Mouse (Mus musculus) embryonic facial prominence, embryonic 10.5 days (tissue): ENCODE measurements around the gene Fbxo36. TPM values are rescaled to one million over a fixed set of nuclear protein-coding genes. Genes with fewer than 3 reads are reported as not detected.

Experiments used
- DNase-seq: peaks from one replicate; pipeline ENCODE4 v3.0.0-alpha.2; 2017; ENCODE audit warnings: low spot score
- H3K27ac ChIP-seq: fragments of 300-500 bp; sonication (generic); replicated peaks from 2 replicates; pipeline ENCODE4 v1.5.1; 2016; ENCODE audit warnings: mild to moderate bottlenecking
- H3K27me3 ChIP-seq: fragments of 300-500 bp; sonication (generic); replicated peaks from 2 replicates; pipeline ENCODE4 v1.6.1; 2016; ENCODE audit warnings: low read depth, mild to moderate bottlenecking; ENCODE audit not compliant: poor library complexity, severe bottlenecking
- H3K36me3 ChIP-seq: fragments of 300-500 bp; sonication (generic); replicated peaks from 2 replicates; pipeline ENCODE4 v1.6.1; 2016; ENCODE audit warnings: mild to moderate bottlenecking, moderate library complexity
- H3K4me1 ChIP-seq: fragments of 300-500 bp; sonication (generic); 2 replicates; pipeline ENCODE4 v1.6.1; 2016
- H3K4me3 ChIP-seq: fragments of 300-500 bp; sonication (generic); 2 replicates; pipeline ENCODE4 v1.5.1; 2016; ENCODE audit warnings: mild to moderate bottlenecking, moderate library complexity
- H3K9me3 ChIP-seq: fragments of 300-500 bp; sonication (generic); 2 replicates; pipeline ENCODE4 v1.6.1; 2016; ENCODE audit warnings: mild to moderate bottlenecking
- WGBS: fragments of 180-500 bp; shearing (Covaris S2); methylation state at CpG from one replicate; pipeline ENCODE4 v1.1.7; 2016; 5-methylcytosine and 5-hydroxymethylcytosine counted together
- polyA plus RNA-seq: library from polyadenylated mRNA; unstranded; fragments of >200 nt; fragmentation: Nextera tagmentation; extraction: Ambion mirVana; gene quantifications from 2 replicates; pipeline ENCODE4 v1.2.1, GENCODE M21; 2016

Gene Fbxo36
- polyA plus RNA-seq, 1 experiment from 2014 or later: 9.5 TPM

- Histone ChIP-seq H3K27me3 (no peaks in the 10 kb centered on the region), H3K4me1 (peaks cover 9% of the 10 kb centered on the region), H3K27ac (no peak overlapping the region), H3K36me3 (no peaks in the 10 kb centered on the region), H3K4me3 (no peak overlapping the region), H3K9me3 (no peaks in the 10 kb centered on the region)
- no peak for DNase-seq
- 93% methylated on average over 11 of the region's 11 CpGs for WGBS
Measured at GRCm38 (mm10) chr1:84912571-84912970, 72.9 kb downstream of the Fbxo36 start.

- no peaks in the 10 kb centered on the region for H3K9me3 ChIP-seq
- H3K4me3 ChIP-seq: no peak overlapping the region
- H3K4me1 ChIP-seq: peaks cover 6% of the 10 kb centered on the region
- WGBS: 88% methylated on average over 4 of the region's 4 CpGs
- no peak overlapping the region for H3K27ac ChIP-seq
- H3K27me3 ChIP-seq: no peaks in the 10 kb centered on the region
- H3K36me3 ChIP-seq: no peaks in the 10 kb centered on the region
- no peak for DNase-seq
Measured at GRCm38 (mm10) chr1:84915010-84915409, 75.4 kb downstream of the Fbxo36 start.

DNA sequence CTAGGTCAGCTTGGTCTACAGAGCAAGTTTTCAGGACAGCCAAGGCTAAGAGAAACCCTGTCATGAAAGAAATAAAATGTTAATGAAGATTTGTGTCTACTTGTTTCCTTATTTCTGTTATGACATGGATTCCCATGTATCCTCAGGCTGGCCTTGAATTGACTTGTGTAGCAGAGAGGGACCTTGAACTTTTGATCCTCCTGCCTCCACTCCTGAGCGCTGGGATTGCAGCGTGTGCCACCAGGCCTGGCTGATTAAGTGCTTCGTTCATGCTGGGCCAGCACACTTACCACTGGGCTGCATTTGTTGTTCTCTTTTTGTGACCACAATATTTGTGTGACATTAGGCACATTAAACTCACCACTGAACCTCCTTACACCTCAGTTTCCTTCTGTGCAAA lies 79.2 kb downstream of the Fbxo36 start:
- DNase-seq: no peak
- Histone ChIP-seq H3K36me3 (no peaks in the 10 kb centered on the region), H3K9me3 (no peaks in the 10 kb centered on the region), H3K27ac (no peak overlapping the region), H3K4me1 (no peaks in the 10 kb centered on the region), H3K27me3 (no peaks in the 10 kb centered on the region), H3K4me3 (no peak overlapping the region)
- WGBS: 90% methylated on average over 3 of the region's 3 CpGs

- DNase-seq: no peak
- no peak overlapping the region for H3K27ac ChIP-seq
- H3K4me1 ChIP-seq: no peaks in the 10 kb centered on the region
- H3K36me3 ChIP-seq: no peaks in the 10 kb centered on the region
- WGBS: 86% methylated on average over 2 of the region's 2 CpGs
- no peaks in the 10 kb centered on the region for H3K27me3 ChIP-seq
- no peak overlapping the region for H3K4me3 ChIP-seq
- no peaks in the 10 kb centered on the region for H3K9me3 ChIP-seq
Measured at GRCm38 (mm10) chr1:84923432-84923831, 83.8 kb downstream of the Fbxo36 start.

GRCm38 (mm10) chr1:84924134-84924533 lies 84.5 kb downstream of the Fbxo36 start:
- Histone ChIP-seq H3K9me3 (no peaks in the 10 kb centered on the region), H3K27me3 (no peaks in the 10 kb centered on the region), H3K36me3 (no peaks in the 10 kb centered on the region), H3K4me1 (no peaks in the 10 kb centered on the region), H3K4me3 (no peak overlapping the region), H3K27ac (no peak overlapping the region)
- 82% methylated on average over 6 of the region's 6 CpGs for WGBS
- no peak for DNase-seq

DNA sequence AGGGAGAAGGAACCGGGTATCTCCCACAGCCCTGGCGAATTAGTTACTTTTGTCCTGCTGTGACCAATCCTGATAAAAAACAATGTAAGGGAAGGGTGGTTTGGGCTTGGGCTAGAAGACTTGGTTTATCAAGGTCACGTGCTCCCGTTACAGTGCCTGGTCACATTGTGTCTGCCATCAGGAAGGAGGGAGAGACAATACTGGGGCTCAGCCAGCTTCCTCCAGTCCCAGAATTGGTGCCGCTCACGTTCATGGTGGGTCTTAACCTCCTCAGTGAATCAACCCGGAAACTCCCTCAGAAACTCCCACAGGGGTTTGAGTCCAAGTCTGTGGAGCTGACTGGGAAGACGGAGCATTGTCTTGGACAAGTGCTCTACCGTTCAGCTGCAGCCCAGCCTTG lies 86.0 kb downstream of the Fbxo36 start:
- no peak overlapping the region for H3K27ac ChIP-seq
- H3K9me3 ChIP-seq: no peaks in the 10 kb centered on the region
- 85% methylated on average over 9 of the region's 9 CpGs for WGBS
- no peak overlapping the region for H3K4me3 ChIP-seq
- no peaks in the 10 kb centered on the region for H3K4me1 ChIP-seq
- H3K36me3 ChIP-seq: no peaks in the 10 kb centered on the region
- H3K27me3 ChIP-seq: no peaks in the 10 kb centered on the region
- no peak for DNase-seq

GRCm38 (mm10) chr1:84933472-84934150 lies 94.0 kb downstream of the Fbxo36 start:
- H3K27ac ChIP-seq: no peak overlapping the region
- peak overlapping the region; percentile 74 for H3K4me3 ChIP-seq
- DNase-seq: peak; percentile 83
- 12% methylated on average over 22 of the region's 22 CpGs for WGBS
- no peaks in the 10 kb centered on the region for H3K36me3 ChIP-seq
- no peaks in the 10 kb centered on the region for H3K9me3 ChIP-seq
- H3K4me1 ChIP-seq: 0 out of 2 replicates have a peak, but pooled peaks cover 9% of the 10 kb centered on the region
- peaks cover 44% of the 10 kb centered on the region for H3K27me3 ChIP-seq

DNA sequence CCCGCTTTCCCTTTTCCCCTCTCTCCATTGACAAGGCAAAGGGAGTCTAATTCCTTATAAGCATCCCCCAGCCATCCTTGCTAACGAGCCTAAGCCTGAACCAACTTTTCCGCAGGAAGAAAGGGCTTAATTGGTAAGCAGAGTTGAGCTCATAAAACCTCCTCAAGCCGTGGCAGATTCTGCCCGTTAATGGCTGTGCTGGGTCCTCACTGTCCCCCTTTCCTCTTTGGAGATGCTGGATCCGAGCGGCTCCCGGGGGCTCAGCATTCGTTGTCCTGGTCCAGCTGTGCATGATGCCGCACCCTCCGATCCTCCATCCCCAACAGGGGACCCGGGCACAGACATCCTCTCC lies 94.5 kb downstream of the Fbxo36 start:
- Histone ChIP-seq H3K4me3 (peak overlapping the region; percentile 74), H3K27me3 (peaks cover 44% of the 10 kb centered on the region), H3K4me1 (0 out of 2 replicates have a peak, but pooled peaks cover 9% of the 10 kb centered on the region), H3K36me3 (no peaks in the 10 kb centered on the region), H3K9me3 (no peaks in the 10 kb centered on the region), H3K27ac (peak overlapping the region; percentile 79)
- no peak for DNase-seq
- 1% methylated on average over 12 of the region's 12 CpGs for WGBS

DNA sequence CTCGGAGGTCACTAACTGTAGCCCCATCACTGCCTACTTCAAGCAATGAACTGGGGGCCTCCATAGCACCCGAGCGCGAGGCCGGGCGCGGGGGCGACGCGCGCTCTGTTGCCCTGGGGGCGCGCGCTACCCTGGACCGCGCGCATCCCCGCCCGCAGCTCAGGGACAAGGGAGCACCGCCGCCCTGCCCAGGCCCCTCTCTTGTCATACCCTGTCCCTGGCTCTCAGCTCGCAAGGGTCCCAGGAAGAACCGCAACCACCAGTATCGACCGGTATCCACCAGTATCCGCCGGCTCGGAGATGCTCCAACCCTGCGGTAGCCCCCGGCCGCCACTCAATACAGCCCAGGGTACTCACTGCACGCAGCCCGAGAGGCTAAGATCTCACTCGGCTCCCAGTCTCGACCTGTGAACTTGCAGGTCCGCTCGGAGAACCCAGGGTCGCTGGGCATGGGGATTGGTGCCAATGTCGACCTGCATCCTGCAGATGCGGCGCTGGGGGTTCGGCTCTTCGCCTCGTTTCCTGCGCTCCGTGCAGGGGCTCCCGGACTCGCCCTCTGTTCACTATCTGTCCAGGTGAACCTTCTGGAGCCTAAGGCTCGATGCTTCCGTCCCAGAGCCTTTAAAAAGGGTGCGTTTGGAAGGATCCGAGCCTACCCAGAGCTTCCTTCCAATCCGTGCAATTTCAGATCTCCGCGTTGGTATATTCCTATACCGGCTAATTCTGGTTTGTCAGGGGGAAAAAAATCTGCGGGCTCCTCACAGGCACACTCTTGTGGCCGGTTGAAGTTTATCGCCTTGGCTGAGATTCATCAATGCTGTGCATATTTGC lies 95.1 kb downstream of the Fbxo36 start, which contains the start of gene Slc16a14:
Gene Slc16a14, minus strand, starts transcription at position 632 of the 831 bp plus-strand sequence.
- WGBS: under 1% methylated on average over 59 of the region's 59 CpGs
- Histone ChIP-seq H3K9me3 (no peaks in the 10 kb centered on the region), H3K27me3 (peaks cover 44% of the 10 kb centered on the region), H3K27ac (peak within 1 kb of the TSS; percentile 79), H3K4me3 (peak within 1 kb of the TSS; percentile 74), H3K36me3 (no peaks in the 10 kb centered on the region), H3K4me1 (0 out of 2 replicates have a peak, but pooled peaks cover 9% of the 10 kb centered on the region)
- peak; percentile 76 for DNase-seq

- DNase-seq: no peak
- Histone ChIP-seq H3K9me3 (no peaks in the 10 kb centered on the region), H3K27me3 (peaks cover 44% of the 10 kb centered on the region), H3K36me3 (no peaks in the 10 kb centered on the region), H3K4me1 (0 out of 2 replicates have a peak, but pooled peaks cover 9% of the 10 kb centered on the region), H3K4me3 (no peak overlapping the region), H3K27ac (no peak overlapping the region)
- WGBS: 80% methylated on average over 9 of the region's 9 CpGs
Measured at GRCm38 (mm10) chr1:84935668-84936067, 96.0 kb downstream of the Fbxo36 start.

DNA sequence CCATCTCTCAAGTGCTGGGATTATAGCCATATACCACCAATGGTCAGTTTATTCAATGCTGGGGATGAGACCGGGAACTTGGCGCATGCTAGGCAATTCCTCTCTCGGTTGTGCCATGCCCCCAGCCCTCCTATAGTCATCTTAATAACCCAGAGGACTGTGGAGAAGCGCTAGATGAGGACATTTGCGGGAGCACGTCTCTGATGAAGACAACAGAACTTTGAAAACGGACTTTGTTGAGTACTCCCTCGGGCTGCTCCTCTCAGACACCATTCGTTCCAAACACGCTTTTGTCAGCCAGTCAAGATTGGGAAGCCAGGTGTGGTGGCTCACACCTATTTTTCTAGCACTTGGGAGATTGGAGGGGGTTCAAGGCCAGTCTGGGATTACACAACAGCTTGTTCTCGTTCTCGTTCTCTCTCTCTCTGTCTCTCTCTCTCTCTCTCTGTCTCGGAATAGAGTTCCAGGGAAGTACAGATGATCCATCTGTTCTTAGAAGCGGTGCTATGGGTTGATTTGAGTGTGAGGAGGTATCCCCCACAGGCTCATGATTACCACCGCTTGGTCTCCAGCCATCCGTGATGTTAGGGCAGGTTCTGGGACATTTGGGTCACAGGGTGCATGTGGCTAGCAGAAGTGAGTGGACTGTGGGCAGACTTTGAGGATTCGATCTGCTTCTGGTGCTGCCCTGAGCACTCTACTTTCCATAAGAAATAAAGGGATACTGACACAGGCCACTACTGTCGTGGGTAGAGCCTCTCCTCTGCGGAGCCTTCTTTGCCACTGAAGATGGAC lies 97.3 kb downstream of the Fbxo36 start:
- no peaks in the 10 kb centered on the region for H3K36me3 ChIP-seq
- no peak for DNase-seq
- 89% methylated on average over 19 of the region's 19 CpGs for WGBS
- H3K27me3 ChIP-seq: peaks cover 44% of the 10 kb centered on the region
- no peak overlapping the region for H3K4me3 ChIP-seq
- no peak overlapping the region for H3K27ac ChIP-seq
- no peaks in the 10 kb centered on the region for H3K9me3 ChIP-seq
- 0 out of 2 replicates have a peak, but pooled peaks cover 9% of the 10 kb centered on the region for H3K4me1 ChIP-seq

DNA sequence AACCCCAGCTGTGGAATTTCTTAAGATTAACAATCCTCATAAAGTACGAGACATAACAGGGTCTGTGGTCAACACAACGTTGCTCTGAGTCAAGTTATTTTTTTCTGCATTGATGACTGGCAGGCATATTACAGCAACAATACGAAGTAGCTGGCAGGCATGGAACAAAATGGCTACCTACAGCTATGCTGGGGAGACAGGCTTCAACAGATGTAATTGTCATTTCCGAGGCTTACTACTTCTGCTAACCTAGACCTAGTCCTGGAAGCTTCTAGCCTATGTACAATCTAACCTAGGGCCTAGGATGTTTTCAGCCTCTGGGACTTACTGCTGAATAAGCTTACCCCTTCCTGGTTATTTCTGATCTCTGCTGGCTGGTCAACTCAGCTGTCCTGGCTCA lies 99.8 kb downstream of the Fbxo36 start:
- Histone ChIP-seq H3K27ac (no peak overlapping the region), H3K4me3 (no peak overlapping the region), H3K9me3 (no peaks in the 10 kb centered on the region), H3K4me1 (0 out of 2 replicates have a peak, but pooled peaks cover 2% of the 10 kb centered on the region), H3K27me3 (peaks cover 26% of the 10 kb centered on the region), H3K36me3 (no peaks in the 10 kb centered on the region)
- no peak for DNase-seq
- 88% methylated on average over 4 of the region's 4 CpGs for WGBS
